Mouse (Mus musculus): Measurements from ENCODE around the gene Tmsb10. TPM values are rescaled to one million over a fixed set of nuclear protein-coding genes. Genes with fewer than 3 reads are reported as not detected.

Tmsb10 gene
- total RNA-seq, 2 experiments from 2014 or later, result 225 to 328 TPM

- intact Hi-C loops (cut with DNase I; ENCODE audit: low total_unique reads), result no loop called here
- DNase-seq, result peak; percentile 84
Measured at GRCm38 (mm10) chr6:72957676-72958641, 589 bp downstream of the Tmsb10 start.

DNA sequence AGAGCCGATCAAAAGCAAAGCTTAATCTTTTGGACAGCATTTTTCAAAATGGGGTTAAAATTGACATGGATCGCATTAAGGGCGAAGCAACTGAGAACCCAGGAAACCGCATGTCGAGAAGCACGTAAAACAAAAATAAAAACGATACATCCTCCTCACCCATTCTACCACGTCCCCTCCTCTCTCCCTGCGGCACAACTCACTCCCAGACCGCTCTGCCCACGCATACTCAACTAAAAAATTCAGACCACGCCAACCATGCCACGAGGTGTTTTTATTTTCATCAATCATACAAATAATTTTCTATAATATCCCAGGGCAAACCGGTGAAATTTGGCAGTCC lies 1.5 kb downstream of the Tmsb10 start:
- DNase-seq, result no peak
- intact Hi-C loops (cut with DNase I; ENCODE audit: low total_unique reads), result no loop called here

- intact Hi-C loops (cut with DNase I; ENCODE audit: low total_unique reads), result no loop called here
Measured at GRCm38 (mm10) chr6:72956199-72957092, 2.1 kb downstream of the Tmsb10 start.

GRCm38 (mm10) chr6:72955517-72956198 lies 2.9 kb downstream of the Tmsb10 start:
- no peak for DNase-seq
- intact Hi-C loops (cut with DNase I; ENCODE audit: low total_unique reads), result no loop called here

More at GRCm38 (mm10) chr6:72956199-72957092, 2.1 kb downstream of the Tmsb10 start:
- peak; percentile 36 for DNase-seq

DNA sequence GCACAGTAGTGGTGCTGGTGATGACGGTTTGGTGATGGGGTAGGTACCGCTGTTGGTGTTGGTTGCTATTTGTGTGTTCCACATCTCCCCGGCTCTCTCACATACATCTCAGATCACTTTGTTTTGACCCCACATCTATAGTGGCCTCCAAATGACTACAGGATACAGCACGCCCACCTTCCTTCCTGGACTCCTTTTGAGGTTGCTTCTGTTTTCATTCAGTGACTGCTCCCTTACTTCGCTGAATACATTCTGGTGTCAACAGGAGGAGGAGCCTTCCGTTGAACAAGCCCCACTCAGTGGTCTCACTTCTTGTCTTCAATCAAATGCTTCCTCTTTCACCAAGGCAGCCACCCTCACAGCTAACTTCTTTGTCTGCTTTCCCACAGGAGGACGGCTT lies 3.8 kb downstream of the Tmsb10 start:
- intact Hi-C loops (cut with DNase I; ENCODE audit: low total_unique reads), result loop anchor here (5.0 kb wide), 1 partner anchor 198 kb away; no protein-coding TSS in a partner anchor
- DNase-seq, result no peak

DNA sequence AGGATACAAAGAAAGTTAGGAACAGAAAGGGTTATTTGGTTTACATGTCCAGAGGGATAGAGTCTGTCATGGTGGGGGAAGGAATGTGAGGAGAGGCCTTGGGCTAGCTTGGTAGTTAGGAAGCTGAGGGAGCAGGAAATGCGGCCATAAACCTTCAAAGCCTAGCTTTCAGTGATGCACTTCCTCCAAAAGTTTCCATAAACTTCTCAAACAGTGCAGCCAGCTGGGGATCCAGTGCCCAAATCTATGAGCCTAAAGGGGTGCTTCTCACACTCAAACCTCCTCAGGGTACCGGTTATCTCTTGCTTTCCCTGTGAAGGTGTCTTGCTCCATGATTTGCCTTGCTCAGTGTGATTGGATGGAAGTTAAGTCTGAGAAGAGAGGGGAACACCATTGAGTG lies 5.6 kb downstream of the Tmsb10 start:
- intact Hi-C loops (cut with DNase I; ENCODE audit: low total_unique reads), result loop anchor here (5.0 kb wide), 1 partner anchor 199 kb away; no protein-coding TSS in a partner anchor

DNA sequence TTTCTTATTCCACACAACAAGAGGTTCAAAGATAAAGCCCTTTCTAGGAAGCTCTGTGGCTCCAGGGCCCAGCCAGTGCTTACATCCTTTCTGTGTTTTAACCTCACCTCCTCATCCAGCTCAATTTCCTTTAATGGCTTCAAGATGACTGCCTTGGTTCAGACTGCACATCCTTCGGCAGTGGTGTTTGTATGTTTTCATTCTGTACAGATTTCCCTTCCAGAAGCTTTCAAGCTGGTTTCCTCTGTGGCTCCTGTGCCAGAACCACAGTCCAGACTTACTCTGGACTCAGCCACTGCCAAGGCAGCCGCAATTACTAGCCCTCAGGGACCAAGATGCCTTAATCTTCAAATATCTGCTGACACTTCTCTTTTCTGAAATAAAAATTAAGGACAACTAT lies 6.3 kb downstream of the Tmsb10 start:
- peak; percentile 54 for DNase-seq
- intact Hi-C loops (cut with DNase I; ENCODE audit: low total_unique reads), result loop anchor here (5.0 kb wide), 1 partner anchor 200 kb away; no protein-coding TSS in a partner anchor

More for the DNA sequence above, 5.6 kb downstream of the Tmsb10 start:
- DNase-seq, result no peak

- intact Hi-C loops (cut with DNase I; ENCODE audit: low total_unique reads), result no loop called here
- no peak for DNase-seq
Measured at GRCm38 (mm10) chr6:72949161-72949756, 9.3 kb downstream of the Tmsb10 start.

DNA sequence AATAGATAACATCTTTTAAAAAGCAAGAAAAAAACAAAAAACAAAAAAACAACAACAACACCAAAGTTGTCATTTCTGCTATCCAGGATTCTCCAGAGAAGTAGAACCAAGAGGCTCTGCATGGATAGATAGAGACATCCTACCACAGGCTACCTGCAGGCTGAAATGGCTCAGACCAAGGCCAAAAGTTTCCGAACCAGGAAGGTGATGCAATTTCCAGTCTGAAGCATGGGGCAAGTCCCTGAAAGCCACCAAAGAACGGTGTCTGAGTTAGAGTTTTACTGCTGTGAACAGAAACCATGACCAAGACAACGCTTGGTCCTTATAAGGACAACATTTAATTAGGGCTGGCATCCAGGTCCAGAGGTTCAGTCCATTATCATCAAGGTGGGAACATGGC lies 10.2 kb downstream of the Tmsb10 start:
- no peak for DNase-seq
- intact Hi-C loops (cut with DNase I; ENCODE audit: low total_unique reads), result no loop called here

GRCm38 (mm10) chr6:72947960-72948359 lies 10.6 kb downstream of the Tmsb10 start:
- intact Hi-C loops (cut with DNase I; ENCODE audit: low total_unique reads), result no loop called here
- DNase-seq, result no peak

- DNase-seq, result peak; percentile 47
- intact Hi-C loops (cut with DNase I; ENCODE audit: low total_unique reads), result loop anchor here (5.0 kb wide), 1 partner anchor 77 kb away; no protein-coding TSS in a partner anchor
Measured at GRCm38 (mm10) chr6:72940493-72940892, 18.1 kb downstream of the Tmsb10 start.

DNA sequence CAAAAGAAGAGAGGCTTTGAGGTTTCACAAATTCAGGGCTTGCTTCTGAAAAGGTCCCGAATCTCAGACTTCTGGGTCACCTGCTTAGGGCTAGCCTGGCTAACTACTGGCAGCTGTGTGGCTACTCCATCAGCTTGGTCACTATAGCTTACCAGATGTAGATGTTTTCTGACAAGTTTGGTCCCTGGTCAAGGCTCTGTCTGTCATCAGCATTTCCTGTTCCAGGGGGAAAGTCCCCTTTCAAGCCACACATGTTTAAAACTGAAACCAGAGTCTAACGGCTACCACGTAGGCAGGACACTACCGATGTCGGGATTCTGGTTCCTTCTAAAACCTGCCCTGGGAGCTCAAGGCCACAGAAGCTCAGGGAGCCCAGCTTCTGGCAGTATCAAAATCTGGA lies 20.7 kb downstream of the Tmsb10 start:
- DNase-seq, result no peak
- intact Hi-C loops (cut with DNase I; ENCODE audit: low total_unique reads), result loop anchor here (5.0 kb wide), 1 partner anchor 289 kb away; no protein-coding TSS in a partner anchor

- DNase-seq, result no peak
- intact Hi-C loops (cut with DNase I; ENCODE audit: low total_unique reads), result loop anchor here (5.0 kb wide), 1 partner anchor 290 kb away; no protein-coding TSS in a partner anchor
Measured at GRCm38 (mm10) chr6:72937430-72937829, 21.1 kb downstream of the Tmsb10 start.

DNA sequence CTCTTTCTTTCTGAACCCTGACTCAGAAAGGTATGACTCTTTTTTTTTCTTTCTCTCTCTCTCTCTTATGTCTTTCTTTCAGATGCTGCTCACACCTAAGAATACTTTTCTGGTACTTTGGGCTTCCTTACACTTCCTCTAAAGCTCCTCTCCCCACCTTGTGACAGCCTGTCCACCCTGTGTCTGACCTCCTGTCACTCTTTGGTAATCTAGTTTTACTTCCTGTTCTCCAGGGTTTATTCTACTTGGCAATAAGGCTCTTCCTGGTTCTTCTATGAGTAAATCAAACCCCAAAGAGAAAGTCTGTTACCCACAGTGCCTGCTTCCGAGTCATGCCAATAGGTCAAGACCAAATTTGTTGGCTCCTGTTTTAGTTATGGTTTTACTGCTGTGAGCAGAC lies 25.6 kb downstream of the Tmsb10 start:
- no peak for DNase-seq
- intact Hi-C loops (cut with DNase I; ENCODE audit: low total_unique reads), result no loop called here

GRCm38 (mm10) chr6:72931533-72931932 lies 27.0 kb downstream of the Tmsb10 start:
- no peak for DNase-seq
- intact Hi-C loops (cut with DNase I; ENCODE audit: low total_unique reads), result no loop called here

GRCm38 (mm10) chr6:72929795-72930398 lies 28.7 kb downstream of the Tmsb10 start:
- no peak for DNase-seq
- intact Hi-C loops (cut with DNase I; ENCODE audit: low total_unique reads), result no loop called here

DNA sequence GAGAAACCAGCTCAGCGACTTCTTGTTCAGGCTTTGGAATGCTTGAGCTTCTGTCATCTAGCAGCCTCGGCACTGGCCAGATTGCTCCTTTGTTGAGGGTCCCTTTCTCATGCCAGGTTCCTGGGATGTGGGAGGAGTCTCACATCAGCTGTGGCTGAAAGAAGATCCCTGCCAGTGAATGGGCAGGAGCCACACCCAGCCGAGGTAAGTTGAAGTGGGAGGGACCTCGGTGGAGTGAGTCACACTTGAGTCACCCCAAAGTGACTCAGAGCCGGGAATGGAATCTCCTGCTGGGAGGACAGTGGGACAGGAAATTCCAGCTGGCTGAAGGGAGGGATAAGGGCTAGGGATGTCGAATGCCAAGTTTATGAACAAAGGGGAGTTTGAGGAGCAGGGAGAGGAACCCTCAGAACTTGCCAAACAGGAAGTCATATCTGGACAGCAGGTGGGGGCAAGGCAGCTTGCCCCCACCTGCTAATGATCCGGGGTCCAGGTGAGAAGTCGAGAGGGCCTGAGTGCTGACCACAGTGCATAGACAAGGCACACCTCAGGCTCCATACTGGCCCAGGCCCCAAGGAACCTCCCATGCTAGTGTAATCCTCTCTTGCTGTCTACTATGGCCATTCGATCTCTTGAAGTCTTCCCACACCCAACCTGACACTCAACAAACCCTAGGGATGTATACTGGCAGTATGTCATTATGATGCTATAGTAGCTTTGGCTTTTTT lies 31.6 kb downstream of the Tmsb10 start:
- intact Hi-C loops (cut with DNase I; ENCODE audit: low total_unique reads), result no loop called here

DNA sequence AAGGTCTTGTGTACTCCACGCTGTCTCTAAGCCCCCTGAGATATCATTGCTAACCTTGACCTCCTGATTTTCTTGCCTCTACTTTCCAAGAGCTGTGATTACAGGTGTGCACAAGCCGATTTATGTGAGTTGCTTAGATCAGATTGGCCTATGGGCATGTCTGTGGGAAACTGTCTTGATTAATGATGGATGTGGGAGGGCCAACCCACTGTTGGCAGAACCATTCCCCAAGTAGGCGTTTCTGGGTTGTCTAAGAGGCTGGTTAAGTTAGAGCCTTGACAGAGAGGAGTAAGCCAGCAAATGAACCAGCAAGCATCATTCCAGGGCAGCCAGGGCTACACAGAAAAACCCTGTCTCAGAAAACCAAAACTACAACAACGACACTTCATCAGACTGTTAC lies 32.5 kb downstream of the Tmsb10 start:
- intact Hi-C loops (cut with DNase I; ENCODE audit: low total_unique reads), result no loop called here

More for the DNA sequence above, 31.6 kb downstream of the Tmsb10 start:
- peak; percentile 56 for DNase-seq

More for the DNA sequence above, 32.5 kb downstream of the Tmsb10 start:
- no peak for DNase-seq
